Mouse (Mus musculus): ENCODE data around the gene Cobll1. TPM values are rescaled to one million over a fixed set of nuclear protein-coding genes. Genes with fewer than 3 reads are reported as not detected.

The Cobll1 gene
- polyA plus RNA-seq, 1 experiment: not detected

GRCm38 (mm10) chr2:65219375-65220135, 19.6 kb downstream of the Cobll1 start:
- no peak for TF ChIP-seq GATA1 (IDR thresholded peaks at IDR 0.05; ENCODE audit: low read length)

GRCm38 (mm10) chr2:65218318-65218717, 20.9 kb downstream of the Cobll1 start:
- no peak for TF ChIP-seq GATA1 (IDR thresholded peaks at IDR 0.05; ENCODE audit: low read length)

DNA sequence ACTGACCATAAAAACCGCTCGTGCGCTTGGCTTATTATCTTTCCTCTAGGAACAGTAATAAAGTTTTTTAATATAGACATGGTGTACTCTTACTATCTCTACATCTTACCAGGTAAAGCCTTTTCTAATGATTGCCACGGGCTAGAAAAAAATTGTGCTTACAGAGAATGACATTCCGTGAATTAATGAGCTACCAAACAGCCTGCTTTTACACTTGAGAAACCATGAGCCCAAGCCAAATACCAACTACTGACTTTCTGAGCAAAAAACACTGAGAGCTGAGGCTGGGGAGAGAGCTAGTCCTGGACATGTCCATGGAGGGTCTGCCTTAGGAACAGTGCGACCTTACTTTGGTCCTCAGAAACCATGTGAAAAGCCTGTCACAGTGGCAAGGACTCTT, 21.5 kb downstream of the Cobll1 start:
- no peak for TF ChIP-seq GATA1 (IDR thresholded peaks at IDR 0.05; ENCODE audit: low read length)

GRCm38 (mm10) chr2:65216163-65216562, 23.0 kb downstream of the Cobll1 start:
- TF ChIP-seq GATA1 (IDR thresholded peaks at IDR 0.05; ENCODE audit: low read length): no peak

DNA sequence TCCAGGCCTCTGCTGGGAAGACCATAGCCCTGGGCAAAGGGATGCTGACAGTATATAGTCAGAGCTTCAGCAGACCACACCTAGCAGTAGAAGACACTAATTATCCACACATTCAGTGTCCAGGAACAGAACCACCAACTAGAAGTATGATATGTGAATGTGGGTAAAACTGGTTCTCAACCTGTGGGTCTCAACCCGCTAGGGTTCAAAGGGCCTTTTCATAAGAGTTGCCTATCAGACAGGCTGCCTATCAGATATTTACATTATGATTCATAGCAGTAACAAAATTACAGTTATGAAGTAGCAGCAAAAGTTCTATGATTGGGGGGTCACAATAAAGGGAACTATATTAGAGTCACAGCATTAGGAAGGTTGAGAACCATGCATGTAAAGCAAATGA, 24.6 kb downstream of the Cobll1 start:
- no peak for TF ChIP-seq GATA1 (IDR thresholded peaks at IDR 0.05; ENCODE audit: low read length)

DNA sequence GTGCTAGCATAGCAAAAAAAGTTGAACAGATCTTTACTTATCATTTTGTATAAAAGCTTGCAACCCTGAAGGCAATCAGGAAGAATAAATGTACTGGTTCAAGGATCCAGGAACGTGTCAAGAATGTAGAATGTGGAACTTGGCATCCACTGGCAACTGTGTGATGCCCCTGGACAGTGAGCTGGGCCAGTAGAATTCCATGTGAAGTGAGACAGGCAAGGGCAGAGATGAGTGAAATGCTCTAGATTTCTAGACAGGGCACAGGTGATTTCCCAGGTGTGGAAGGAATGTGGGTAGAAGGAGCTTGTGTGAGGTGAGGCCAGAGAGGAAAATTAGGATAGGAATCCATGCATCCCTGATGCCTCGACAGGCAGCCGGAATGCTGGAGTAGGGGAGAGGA, 25.5 kb downstream of the Cobll1 start:
- no peak for TF ChIP-seq GATA1 (IDR thresholded peaks at IDR 0.05; ENCODE audit: low read length)

GRCm38 (mm10) chr2:65211620-65212019, 27.6 kb downstream of the Cobll1 start:
- no peak for TF ChIP-seq GATA1 (IDR thresholded peaks at IDR 0.05; ENCODE audit: low read length)

- TF ChIP-seq GATA1 (IDR thresholded peaks at IDR 0.05; ENCODE audit: low read length): no peak
Observed at GRCm38 (mm10) chr2:65207750-65208149, 31.5 kb downstream of the Cobll1 start.

GRCm38 (mm10) chr2:65203699-65204098, 35.5 kb downstream of the Cobll1 start:
- TF ChIP-seq GATA1 (IDR thresholded peaks at IDR 0.05; ENCODE audit: low read length): no peak

GRCm38 (mm10) chr2:65199706-65200105, 39.5 kb downstream of the Cobll1 start:
- TF ChIP-seq GATA1 (IDR thresholded peaks at IDR 0.05; ENCODE audit: low read length): no peak

GRCm38 (mm10) chr2:65198605-65199004, 40.6 kb downstream of the Cobll1 start:
- TF ChIP-seq GATA1 (IDR thresholded peaks at IDR 0.05; ENCODE audit: low read length): no peak

- no peak for TF ChIP-seq GATA1 (IDR thresholded peaks at IDR 0.05; ENCODE audit: low read length)
Observed at GRCm38 (mm10) chr2:65196994-65197393, 42.2 kb downstream of the Cobll1 start.

GRCm38 (mm10) chr2:65195233-65196010, 43.8 kb downstream of the Cobll1 start:
- TF ChIP-seq GATA1 (IDR thresholded peaks at IDR 0.05; ENCODE audit: low read length): no peak

DNA sequence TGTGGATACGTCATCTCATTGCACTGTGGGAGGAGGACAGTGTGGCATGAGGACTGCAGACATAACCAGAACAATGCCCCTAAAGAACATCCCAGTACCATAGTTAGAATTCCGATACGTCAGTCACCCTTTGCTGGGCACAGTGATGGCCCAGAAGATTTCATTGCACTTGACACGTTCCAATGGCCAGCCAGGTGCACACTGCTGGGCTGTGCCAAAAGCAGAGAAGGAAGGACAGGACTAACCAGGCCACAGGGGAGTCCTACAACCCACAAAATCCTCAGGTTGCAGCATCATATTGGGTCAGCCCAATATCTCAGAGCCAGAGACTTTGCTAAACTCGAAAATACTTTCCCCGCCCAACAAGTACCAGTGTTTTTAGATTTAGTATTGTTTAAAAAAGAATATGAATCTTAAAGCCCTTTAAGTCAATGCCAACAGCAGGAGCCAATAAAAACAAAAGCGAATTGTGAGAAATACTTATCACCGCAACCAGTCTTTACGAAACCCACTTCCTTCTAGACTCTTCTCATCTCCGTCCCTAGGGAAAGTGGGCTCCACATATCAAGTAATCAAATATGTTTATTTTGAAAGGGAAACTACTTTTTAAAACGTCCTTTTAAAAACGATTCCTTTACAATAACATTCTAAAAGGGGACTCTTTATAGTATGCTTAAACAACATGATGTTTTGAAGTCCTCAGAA, 46.0 kb downstream of the Cobll1 start:
- no peak for TF ChIP-seq GATA1 (IDR thresholded peaks at IDR 0.05; ENCODE audit: low read length)

- TF ChIP-seq GATA1 (IDR thresholded peaks at IDR 0.05; ENCODE audit: low read length): no peak
Observed at GRCm38 (mm10) chr2:65191398-65191797, 47.8 kb downstream of the Cobll1 start.

DNA sequence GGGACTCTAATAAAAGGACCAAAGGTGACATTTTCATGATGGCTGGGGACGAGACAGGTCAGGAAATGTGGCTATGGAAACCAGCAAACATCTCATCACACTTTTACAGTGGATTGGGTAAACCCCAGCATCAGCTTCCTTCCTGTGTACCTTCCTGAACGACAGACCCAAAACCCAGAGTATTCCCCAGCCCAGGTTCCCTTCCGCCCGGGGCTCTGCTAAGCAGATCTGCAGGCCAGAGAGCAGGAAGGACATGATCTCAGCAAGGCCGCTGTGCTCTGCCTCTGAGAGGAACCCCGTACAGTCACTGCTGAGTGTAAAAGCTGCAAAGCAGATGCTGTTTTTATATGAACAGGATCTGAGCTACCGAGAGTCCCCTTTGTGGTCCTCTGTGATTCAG, 49.9 kb downstream of the Cobll1 start:
- no peak for TF ChIP-seq GATA1 (IDR thresholded peaks at IDR 0.05; ENCODE audit: low read length)
